Mouse (Mus musculus): Measurements from ENCODE around the gene Calcoco1. TPM values are rescaled to one million over a fixed set of nuclear protein-coding genes. Genes with fewer than 3 reads are reported as not detected.

Calcoco1 gene
- polyA plus RNA-seq, 1 experiment, result 117 TPM

DNA sequence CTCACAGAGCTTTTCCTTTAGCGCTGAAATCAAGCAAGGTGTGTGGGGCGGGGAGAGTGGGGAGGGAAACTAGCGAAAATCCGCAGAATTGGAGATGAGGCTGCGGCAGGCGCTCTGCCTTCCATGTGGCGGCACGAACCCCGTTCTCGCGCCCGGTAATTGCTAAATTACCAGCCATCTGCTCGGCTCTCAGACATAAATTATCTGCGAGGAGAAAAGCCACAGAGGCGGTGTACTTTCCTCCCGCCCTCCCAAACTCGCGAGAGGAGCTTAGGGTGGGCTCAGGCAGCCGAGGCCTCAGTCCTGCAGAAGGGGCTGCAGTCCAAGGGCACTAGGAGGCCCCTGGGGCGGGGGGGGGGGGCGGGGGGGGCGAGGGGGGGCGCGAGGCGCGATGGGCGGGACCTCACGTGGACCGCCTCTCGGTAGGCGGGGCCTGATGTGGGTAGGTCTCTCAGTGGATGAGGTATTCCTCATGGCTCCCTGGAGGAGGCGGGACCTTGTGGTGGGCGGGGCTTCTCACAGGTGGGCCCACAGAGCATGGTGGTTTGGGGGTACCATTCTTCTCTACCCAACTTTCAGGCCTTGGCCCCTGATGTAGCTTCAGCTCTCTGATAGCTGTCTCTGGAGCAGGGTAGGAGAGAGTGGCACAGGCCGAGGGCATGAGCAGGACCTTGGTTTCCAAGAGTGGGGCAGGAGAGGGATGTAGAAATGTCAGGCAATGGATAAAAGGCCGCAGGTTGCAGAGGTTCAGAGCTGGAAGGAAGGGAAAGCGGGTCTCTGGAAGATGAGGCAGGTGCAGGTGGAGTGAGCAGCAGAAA is 14.4 kb upstream of the Calcoco1 start:
- Histone ChIP-seq H3K36me3 (ENCODE audit: control insufficient read depth, insufficient read depth) (no peaks in the 10 kb centered on the region), H3K27me3 (ENCODE audit: control insufficient read depth, insufficient read depth, insufficient read length) (no peaks in the 10 kb centered on the region), H3K4me3 (no peak overlapping the region), H3K4me2 (ENCODE audit: low read depth) (no peak overlapping the region), H3ac (ENCODE audit: control insufficient read depth, insufficient read length) (no peak overlapping the region), H3K79me2 (ENCODE audit: control insufficient read depth, insufficient read depth) (no peaks in the 10 kb centered on the region)
- no peak for TF ChIP-seq MAX (IDR thresholded peaks at IDR 0.05; ENCODE audit: low read depth)
- TF ChIP-seq USF1 (IDR thresholded peaks at IDR 0.05; ENCODE audit: low read depth), result no peak
- no peak for TF ChIP-seq TCF3 (IDR thresholded peaks at IDR 0.05; ENCODE audit: insufficient read length, low read depth)
- TF ChIP-seq E2F4 (IDR thresholded peaks at IDR 0.05; ENCODE audit: insufficient read depth), result no peak
- no peak for TF ChIP-seq CEBPB (IDR thresholded peaks at IDR 0.05; ENCODE audit: insufficient read depth, poor library complexity, severe bottlenecking)
- TF ChIP-seq TCF12 (IDR thresholded peaks at IDR 0.05; ENCODE audit: insufficient read depth, poor library complexity, severe bottlenecking), result no peak
- no peak for TF ChIP-seq MYOG (IDR thresholded peaks at IDR 0.05; ENCODE audit: control insufficient read depth in 1 of 3, insufficient read depth in 1 of 3, insufficient read length in 2 of 3, low read depth in 2 of 3)
- TF ChIP-seq POLR2A (IDR thresholded peaks at IDR 0.05; ENCODE audit: insufficient read length, low read depth), result no peak
- no peak for TF ChIP-seq SRF (IDR thresholded peaks at IDR 0.05; ENCODE audit: control insufficient read depth, insufficient read length, low read depth)
- TF ChIP-seq REST (IDR thresholded peaks at IDR 0.05; ENCODE audit: insufficient read depth, insufficient read length), result no peak
- no peak for TF ChIP-seq POLR2AphosphoS2 (IDR thresholded peaks at IDR 0.05; ENCODE audit: insufficient read length, low read depth)
- no peak for TF ChIP-seq MYOD1 (IDR thresholded peaks at IDR 0.05; ENCODE audit: control insufficient read depth in 1 of 3, insufficient read length in 2 of 3, low read depth in 2 of 3)

GRCm38 (mm10) chr15:102735031-102735430 is 13.1 kb upstream of the Calcoco1 start:
- H3K27me3 ChIP-seq (ENCODE audit: control insufficient read depth, insufficient read depth, insufficient read length), result no peaks in the 10 kb centered on the region
- no peaks in the 10 kb centered on the region for H3K36me3 ChIP-seq (ENCODE audit: control insufficient read depth, insufficient read depth)
- no peak overlapping the region for H3K4me3 ChIP-seq
- H3ac ChIP-seq (ENCODE audit: control insufficient read depth, insufficient read length), result no peak overlapping the region
- H3K79me2 ChIP-seq (ENCODE audit: control insufficient read depth, insufficient read depth), result no peaks in the 10 kb centered on the region
- TF ChIP-seq MYOG (IDR thresholded peaks at IDR 0.05; ENCODE audit: control insufficient read depth in 1 of 3, insufficient read depth in 1 of 3, insufficient read length in 2 of 3, low read depth in 2 of 3), result no peak
- no peak for TF ChIP-seq CEBPB (IDR thresholded peaks at IDR 0.05; ENCODE audit: insufficient read depth, poor library complexity, severe bottlenecking)
- no peak for TF ChIP-seq TCF12 (IDR thresholded peaks at IDR 0.05; ENCODE audit: insufficient read depth, poor library complexity, severe bottlenecking)
- no peak for TF ChIP-seq REST (IDR thresholded peaks at IDR 0.05; ENCODE audit: insufficient read depth, insufficient read length)
- no peak for TF ChIP-seq E2F4 (IDR thresholded peaks at IDR 0.05; ENCODE audit: insufficient read depth)
- no peak for TF ChIP-seq POLR2A (IDR thresholded peaks at IDR 0.05; ENCODE audit: insufficient read length, low read depth)
- TF ChIP-seq SRF (IDR thresholded peaks at IDR 0.05; ENCODE audit: control insufficient read depth, insufficient read length, low read depth), result no peak
- TF ChIP-seq TCF3 (IDR thresholded peaks at IDR 0.05; ENCODE audit: insufficient read length, low read depth), result no peak
- TF ChIP-seq POLR2AphosphoS2 (IDR thresholded peaks at IDR 0.05; ENCODE audit: insufficient read length, low read depth), result no peak
- TF ChIP-seq MAX (IDR thresholded peaks at IDR 0.05; ENCODE audit: low read depth), result no peak
- H3K4me2 ChIP-seq (ENCODE audit: low read depth), result no peak overlapping the region

DNA sequence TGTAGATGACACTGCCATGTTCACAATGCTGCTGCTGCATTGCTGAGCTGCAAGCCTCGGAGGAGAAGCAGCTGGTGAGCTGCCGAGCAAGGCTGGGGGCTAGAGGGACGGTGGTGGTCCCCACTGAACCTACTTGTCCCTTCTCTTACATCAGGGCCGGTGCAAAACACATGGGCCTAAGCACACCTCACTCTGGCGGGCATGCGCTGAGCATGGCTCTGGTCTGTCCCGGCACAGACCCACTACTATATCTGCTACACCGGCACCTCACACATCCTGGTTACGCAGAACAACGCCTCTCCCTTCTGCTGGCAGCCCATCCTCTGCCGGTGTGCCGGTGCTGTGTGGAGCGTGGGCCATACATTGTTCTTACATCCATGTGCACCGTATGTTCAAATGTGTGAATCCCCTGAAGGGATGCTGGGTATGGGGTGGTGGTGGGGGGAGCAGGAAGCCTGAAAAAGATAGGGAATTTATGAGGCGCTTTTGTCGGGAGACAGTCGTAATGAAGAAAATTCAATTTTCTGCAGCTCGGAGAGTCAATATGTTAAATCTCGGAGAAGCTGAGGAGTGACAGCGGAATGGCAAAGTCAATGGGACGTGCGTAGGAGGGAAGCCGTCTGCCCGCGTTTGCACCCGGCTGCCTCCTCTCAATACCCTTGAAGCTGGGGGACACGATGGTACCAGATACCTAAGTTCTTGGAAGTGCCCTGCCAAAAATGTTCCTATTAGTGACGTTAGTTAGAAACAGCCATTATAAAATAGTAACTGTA is 12.0 kb upstream of the Calcoco1 start:
- Histone ChIP-seq H3K4me3 (no peak overlapping the region), H3K36me3 (ENCODE audit: control insufficient read depth, insufficient read depth) (no peaks in the 10 kb centered on the region), H3K79me2 (ENCODE audit: control insufficient read depth, insufficient read depth) (no peaks in the 10 kb centered on the region), H3ac (ENCODE audit: control insufficient read depth, insufficient read length) (no peak overlapping the region), H3K4me2 (ENCODE audit: low read depth) (no peak overlapping the region), H3K27me3 (ENCODE audit: control insufficient read depth, insufficient read depth, insufficient read length) (no peaks in the 10 kb centered on the region)
- no peak for TF ChIP-seq USF1 (IDR thresholded peaks at IDR 0.05; ENCODE audit: low read depth)
- no peak for TF ChIP-seq MAX (IDR thresholded peaks at IDR 0.05; ENCODE audit: low read depth)

- Histone ChIP-seq H3K79me2 (ENCODE audit: control insufficient read depth, insufficient read depth) (no peaks in the 10 kb centered on the region), H3K4me2 (ENCODE audit: low read depth) (peak overlapping the region; percentile 10), H3K4me3 (no peak overlapping the region), H3K27me3 (ENCODE audit: control insufficient read depth, insufficient read depth, insufficient read length) (no peaks in the 10 kb centered on the region), H3K36me3 (ENCODE audit: control insufficient read depth, insufficient read depth) (no peaks in the 10 kb centered on the region), H3ac (ENCODE audit: control insufficient read depth, insufficient read length) (no peak overlapping the region)
- TF ChIP-seq USF1 (IDR thresholded peaks at IDR 0.05; ENCODE audit: low read depth), result no peak
- no peak for TF ChIP-seq POLR2AphosphoS2 (IDR thresholded peaks at IDR 0.05; ENCODE audit: insufficient read length, low read depth)
- TF ChIP-seq CEBPB (IDR thresholded peaks at IDR 0.05; ENCODE audit: insufficient read depth, poor library complexity, severe bottlenecking), result no peak
- peak; percentile 63 for TF ChIP-seq TCF3 (IDR thresholded peaks at IDR 0.05; ENCODE audit: insufficient read length, low read depth)
- peak in 2 of 3 experiments; percentile 91 to 98 for TF ChIP-seq MYOD1 (IDR thresholded peaks at IDR 0.05; ENCODE audit: control insufficient read depth in 1 of 3, insufficient read length in 2 of 3, low read depth in 2 of 3)
- TF ChIP-seq E2F4 (IDR thresholded peaks at IDR 0.05; ENCODE audit: insufficient read depth), result no peak
- TF ChIP-seq TCF12 (IDR thresholded peaks at IDR 0.05; ENCODE audit: insufficient read depth, poor library complexity, severe bottlenecking), result peak; percentile 46
- peak; percentile 67 to 97 (median 95) for TF ChIP-seq MYOG (IDR thresholded peaks at IDR 0.05; ENCODE audit: control insufficient read depth in 1 of 3, insufficient read depth in 1 of 3, insufficient read length in 2 of 3, low read depth in 2 of 3)
Measured at GRCm38 (mm10) chr15:102733233-102733632, 11.3 kb upstream of the Calcoco1 start.
